Mouse (Mus musculus) ovary, adult 18-20 months (tissue): ENCODE results near the gene Adam19.
A peak's percentile ranks its signal among the peaks of the same experiment; 100 is the strongest.

ENCODE experiments used
- DNase-seq: peaks from one replicate; pipeline ENCODE4 v3.0.0; 2022; ENCODE audit warnings: low spot score, mixed read lengths

The Adam19 gene

GRCm38 (mm10) chr11:46054911-46055895 is 589 bp upstream of the Adam19 start:
- DNase-seq: no peak

- no peak for DNase-seq
These were observed 1.1 kb downstream of the Adam19 start for GRCm38 (mm10) chr11:46056770-46057411.

- DNase-seq: no peak
These were observed 2.2 kb downstream of the Adam19 start for GRCm38 (mm10) chr11:46058011-46058410.

DNA sequence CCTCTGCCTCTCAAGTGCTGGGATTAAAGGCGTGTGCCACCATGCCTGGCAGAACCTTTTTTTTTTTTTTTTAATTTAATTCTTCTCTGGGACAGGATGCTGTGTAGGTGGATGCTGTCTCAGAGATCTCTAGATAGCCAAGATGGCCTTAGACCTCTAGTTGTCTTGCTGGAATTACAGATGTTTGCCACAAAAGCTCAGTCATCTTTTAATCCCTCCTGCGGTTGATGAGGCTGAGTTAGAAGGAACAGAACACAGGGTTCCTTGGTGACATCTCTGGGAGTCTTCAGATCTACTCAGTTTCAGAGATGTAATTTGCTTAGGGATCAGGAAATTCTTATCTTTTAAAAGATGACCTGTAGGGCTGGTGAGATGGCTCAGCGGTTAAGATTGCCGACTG is 3.1 kb downstream of the Adam19 start:
- no peak for DNase-seq

- no peak for DNase-seq
These were observed 4.3 kb downstream of the Adam19 start for GRCm38 (mm10) chr11:46059887-46060650.

GRCm38 (mm10) chr11:46060651-46061020 is 4.8 kb downstream of the Adam19 start:
- no peak for DNase-seq

- DNase-seq: no peak
These were observed 6.1 kb downstream of the Adam19 start for GRCm38 (mm10) chr11:46061776-46062445.

DNA sequence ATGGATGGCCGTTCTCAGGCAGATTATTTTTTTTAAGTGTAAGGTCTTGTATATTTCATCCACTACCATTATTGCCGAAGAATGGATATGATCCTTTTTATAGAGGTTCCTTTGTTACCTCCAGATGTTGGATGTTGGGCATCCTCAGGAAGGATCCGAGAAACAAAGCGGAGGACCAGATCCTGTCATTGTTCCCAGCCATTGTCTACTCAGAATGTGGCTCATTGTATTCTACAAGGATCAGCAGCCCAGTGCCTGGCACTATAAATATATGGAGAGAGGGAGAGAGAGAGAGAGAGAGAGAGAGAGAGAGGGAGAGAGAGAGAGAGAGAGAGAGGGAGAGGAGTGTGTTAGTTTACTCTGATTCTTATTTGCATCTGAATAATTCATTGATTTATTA is 6.8 kb downstream of the Adam19 start:
- no peak for DNase-seq

DNA sequence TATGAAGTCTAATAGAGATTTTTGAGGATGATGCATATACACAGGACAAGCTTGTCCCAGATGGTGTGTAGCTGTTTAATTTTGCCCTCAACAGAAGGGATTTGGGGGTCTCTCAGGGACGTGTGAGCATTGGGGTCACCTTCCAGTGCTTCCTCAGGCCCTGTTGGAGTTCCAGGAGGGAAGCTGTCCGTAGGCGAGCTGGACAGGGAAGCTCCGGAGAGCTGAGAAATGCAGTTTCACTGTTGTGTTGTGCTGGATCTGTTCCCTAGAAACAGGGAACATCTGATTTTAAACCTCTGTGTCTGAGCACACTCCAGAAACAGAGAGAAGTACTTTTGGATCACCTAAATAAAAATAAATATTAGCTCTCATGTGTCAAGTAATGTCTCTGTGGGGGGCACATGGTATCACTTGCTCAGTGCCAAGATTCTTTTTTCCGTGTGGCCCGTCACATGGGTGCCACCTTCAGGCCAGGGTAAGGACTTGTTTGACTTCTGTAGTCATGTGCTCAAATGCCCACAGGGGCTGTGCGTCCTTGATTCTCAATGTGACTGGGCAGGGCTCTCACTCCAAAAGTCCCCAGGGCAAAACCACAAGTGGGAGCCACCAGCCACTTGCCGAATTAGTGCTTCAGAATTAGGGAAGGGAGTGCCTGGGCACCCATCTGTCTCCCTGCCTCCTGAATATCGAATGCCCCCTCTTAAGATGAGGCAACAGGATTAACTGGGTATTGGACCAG is 7.4 kb downstream of the Adam19 start:
- peak; percentile 32 for DNase-seq

GRCm38 (mm10) chr11:46064767-46065166 is 9.0 kb downstream of the Adam19 start:
- DNase-seq: no peak

DNA sequence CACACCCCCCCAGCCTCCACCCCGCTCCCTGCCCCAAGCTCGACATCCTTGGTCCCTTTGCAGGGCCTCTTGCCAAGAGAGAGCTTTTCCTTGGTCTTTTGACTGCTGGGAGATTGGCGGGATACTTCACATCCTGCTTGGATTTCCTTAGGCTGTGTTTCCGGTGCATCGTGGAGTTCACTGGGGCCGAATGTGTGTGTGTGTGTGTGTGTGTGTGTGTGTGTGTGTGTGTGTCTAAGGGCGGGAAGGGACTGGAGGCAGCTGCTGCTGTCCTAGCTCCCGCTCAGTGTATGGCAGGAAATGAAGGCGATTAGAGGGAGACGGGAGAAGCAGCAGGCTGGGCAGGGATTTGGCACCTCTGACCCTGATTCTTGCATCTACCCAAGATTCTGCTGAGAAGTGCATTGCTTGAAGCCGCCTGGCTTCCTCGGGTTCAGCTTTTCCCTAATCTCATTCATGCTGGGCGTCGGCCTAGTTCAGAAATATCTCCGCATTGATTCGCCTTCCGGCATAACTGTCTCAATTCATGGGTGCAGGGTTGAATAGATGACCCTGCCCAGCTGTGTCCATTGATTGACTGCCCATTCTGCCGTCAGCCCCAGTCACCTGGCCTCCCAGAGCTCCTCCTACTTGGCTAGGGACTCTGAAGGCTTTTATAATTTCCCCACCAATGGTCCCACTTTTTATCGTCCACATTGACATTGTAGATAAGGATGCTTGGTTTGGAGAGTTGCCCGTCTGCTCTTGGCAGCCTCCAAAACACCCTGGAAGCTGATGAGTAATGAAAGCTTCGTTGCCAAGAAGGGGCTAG is 9.6 kb downstream of the Adam19 start:
- peak; percentile 82 for DNase-seq

- no peak for DNase-seq
These were observed 11.7 kb downstream of the Adam19 start for GRCm38 (mm10) chr11:46067371-46068060.

DNA sequence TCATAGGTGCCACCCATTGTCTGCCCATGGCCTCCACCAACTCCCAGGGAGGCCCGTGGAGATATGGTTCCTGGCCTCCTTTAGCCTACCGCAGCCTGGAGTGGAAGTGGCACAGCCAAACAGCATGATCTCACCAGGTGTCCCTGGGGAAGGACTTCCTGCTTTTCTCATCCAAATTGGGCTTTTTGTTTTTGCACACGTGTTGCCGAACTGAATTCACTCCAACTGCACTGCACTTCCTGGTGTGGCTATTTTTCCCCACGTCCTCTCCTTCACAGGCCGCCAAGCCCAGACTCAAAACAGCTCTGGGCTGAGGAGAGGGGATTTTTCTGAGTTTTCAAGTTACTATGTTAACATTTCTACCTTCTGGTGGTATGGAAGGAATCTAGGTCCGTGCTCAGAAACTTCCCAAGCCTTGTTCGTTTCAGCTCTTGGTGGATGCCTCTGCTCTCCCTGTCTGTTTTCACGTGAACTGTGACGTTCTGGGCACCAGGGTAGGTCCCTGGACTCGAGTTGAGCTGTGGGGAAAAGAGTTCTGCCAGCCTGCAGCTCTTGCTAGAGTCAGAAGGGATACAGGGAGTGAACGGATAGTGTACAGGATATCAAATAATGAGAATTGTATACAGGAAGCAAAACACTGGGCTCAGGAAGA is 13.1 kb downstream of the Adam19 start:
- DNase-seq: no peak

DNA sequence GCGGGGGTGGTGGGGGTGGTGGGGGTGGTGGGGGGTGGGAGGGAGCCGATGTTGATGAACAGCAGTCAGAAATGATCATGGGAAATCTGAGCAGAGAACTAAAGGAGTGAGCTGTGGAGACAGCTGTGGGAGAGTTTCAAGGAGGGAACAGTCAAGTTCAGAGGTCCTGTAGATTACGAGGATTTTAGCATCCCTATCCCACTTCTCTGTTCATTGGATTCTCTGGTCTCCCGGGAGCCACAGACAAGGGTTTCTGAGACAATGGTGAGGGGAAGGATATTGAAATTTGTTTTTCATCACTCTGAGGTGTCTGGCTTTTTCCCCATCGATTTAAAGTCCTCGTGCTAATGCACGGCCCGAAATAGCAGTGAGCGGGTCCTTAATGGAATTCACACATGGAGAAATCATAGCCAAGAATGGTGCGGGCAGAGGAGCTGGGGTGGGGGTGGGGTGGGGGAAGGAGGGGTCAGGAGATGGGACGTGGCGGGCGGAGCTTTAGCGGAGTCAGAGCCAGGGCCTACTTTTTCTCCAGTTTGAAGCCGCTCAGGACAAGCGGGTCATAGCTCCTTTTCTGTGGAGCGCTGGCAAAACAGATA is 13.7 kb downstream of the Adam19 start:
- DNase-seq: no peak

DNA sequence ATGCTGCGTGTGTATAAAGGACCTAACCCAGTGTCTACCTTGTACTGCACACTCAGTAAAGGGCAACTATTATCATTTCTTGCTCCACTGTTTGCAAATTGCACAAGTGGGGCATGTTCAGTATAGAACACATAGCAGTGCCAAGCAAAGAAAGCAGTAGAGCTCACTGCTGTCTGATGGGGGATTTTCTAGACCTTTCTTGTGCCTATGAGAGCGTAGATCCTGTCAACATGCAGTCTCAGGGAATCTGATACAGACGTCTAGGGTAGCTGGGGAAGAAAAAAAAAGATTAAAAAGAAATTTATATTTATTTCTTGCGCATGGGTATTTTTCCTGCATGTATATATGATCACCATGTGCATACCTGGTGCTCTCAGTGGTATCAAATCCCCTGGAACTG is 14.4 kb downstream of the Adam19 start:
- no peak for DNase-seq

GRCm38 (mm10) chr11:46070789-46071188 is 15.0 kb downstream of the Adam19 start:
- DNase-seq: no peak

DNA sequence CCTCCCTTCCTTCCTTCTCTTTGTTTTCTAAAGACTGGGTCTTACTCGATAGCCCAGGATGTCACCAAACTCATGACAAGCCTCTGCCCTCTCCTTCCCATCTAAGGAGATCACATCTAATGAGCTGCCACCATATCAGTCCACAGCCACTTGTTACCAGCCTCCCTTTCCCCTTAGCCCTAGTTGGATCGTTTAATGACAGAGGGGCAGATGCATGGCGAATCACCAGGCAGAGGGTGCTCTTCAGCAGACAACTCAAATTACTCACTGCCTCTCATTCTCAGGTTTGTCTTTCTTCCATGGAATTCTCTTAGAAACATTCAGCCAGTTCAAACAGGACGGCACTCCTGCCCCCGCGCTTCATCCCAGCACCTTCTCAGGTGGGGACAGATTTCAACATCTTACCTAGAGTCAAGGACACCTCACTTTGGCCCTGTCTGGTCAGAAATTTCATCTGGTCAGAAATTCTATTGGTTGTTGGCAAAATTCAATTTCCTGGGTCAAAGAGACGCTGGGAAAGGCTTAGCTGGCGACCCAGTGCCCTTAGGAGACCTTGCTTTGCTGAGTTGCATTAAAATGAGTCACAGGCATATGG is 16.8 kb downstream of the Adam19 start:
- no peak for DNase-seq

DNA sequence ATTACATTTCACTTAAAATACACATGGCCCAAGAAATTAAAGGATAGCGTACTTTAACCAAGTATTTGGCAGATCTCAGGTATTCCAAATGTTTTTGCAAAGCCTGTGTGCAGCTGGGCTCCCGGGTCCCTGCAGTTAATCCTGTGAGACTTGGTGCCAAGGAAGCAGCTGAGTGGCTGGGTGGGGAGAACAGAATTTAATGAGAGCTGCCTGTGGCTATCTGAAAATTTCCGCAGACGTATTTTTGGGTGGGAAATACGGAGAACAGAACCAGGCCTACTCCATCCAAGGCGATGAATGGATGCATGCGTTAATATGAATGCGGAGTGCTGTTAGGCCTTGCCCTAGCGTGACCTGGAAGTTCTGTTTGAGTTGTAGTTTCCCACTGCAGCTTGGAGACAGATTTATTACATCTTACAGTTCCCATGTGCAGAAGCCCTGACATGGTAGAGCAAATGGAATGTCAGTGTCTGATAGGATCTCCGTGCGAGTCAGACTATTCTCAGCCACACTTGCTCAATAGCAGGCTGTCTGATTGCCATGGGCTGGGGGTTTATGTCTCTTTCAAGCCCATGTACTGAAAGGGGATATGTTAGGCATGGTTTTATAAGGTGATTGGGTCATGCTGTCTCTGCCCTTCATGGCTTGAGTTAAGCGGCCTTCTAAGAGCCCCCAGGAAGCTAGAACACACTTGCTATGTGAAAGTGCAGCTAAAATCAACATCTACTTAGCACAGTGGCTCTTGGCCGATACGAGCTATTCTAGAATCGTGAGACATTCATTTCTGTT is 17.5 kb downstream of the Adam19 start:
- no peak for DNase-seq
